Mouse (Mus musculus) erythroblast, adult 5-6 weeks (primary cell): Measurements from ENCODE around the gene Vmn2r115. TPM values are rescaled to one million over a fixed set of nuclear protein-coding genes. Genes with fewer than 3 reads are reported as not detected.
"Not testable (repeated sequence)": the region's sequence is repeated elsewhere in the genome, so short reads cannot be mapped to it uniquely, and the experiment has no call there.

ENCODE experiments used
- ATAC-seq: replicated peaks from 2 replicates; pipeline ENCODE4 v1.8.0; 2016; ENCODE audit warnings: moderate number of reproducible peaks, mild to moderate bottlenecking, moderate TSS enrichment, inconsistent platforms; ENCODE audit not compliant: poor library complexity, low FRiP score, severe bottlenecking
- total RNA-seq, 2 experiments: library from RNA; stranded (forward) in 1 of 2; stranded (reverse) in 1 of 2; fragments of 150-400 nt in 1 of 2; fragments of 200-764, 138-1000 nt in 1 of 2; gene quantifications; 2 replicates each; pipeline versions ENCODE4 v1.2.3 to v1.2.4; 2015 to 2017; ENCODE audit warnings: low replicate concordance in 2 of 2

Vmn2r115 gene
- total RNA-seq (2015; ENCODE audit: low replicate concordance) (not detected in 2 replicates), total RNA-seq (2017; ENCODE audit: low replicate concordance) (not detected in 2 replicates)

DNA sequence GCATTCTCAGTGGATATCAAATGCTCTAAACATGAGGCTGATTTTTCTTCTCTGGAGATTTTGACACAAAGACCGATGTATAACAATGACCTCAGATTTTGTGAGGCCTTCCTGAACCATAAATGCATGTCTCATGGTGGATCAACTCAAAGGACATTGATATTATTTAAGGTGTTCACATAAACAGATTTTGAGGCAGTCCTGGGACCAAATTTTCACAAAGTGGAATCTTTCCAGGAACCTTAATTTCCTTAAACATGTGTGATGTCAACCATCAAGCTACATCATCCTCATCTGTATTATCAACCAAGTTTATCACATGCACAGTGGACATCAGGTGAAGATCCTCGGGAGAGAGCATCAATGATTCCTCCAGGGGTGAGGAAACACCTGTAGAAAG, at the start of gene Vmn2r115:
TSS of gene Vmn2r115 (plus strand) at position 301 of the 400 bp plus-strand sequence.
- not testable (repeated sequence) for ATAC-seq

DNA sequence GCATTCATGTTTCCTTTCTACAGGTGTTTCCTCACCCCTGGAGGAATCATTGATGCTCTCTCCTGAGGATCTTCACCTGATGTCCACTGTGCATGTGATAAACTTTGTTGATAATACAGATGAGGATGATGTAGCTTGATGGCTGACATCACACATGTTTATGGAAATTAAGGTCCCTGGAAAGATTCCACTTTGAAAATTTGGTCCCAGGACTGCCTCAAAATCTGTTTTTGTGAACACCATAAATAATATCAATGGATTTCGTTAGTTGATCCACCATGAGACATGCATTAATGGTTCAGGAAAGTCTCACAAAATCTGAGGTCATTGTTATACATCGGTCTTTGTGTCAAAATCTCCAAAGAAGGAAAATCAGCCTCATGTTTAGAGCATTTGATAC, 31.1 kb upstream of the Vmn2r115 start, which contains the start of gene Vmn2r114:
TSS of gene Vmn2r114 (minus strand) at position 101 of the 400 bp plus-strand sequence.
- ATAC-seq = not testable (repeated sequence)

DNA sequence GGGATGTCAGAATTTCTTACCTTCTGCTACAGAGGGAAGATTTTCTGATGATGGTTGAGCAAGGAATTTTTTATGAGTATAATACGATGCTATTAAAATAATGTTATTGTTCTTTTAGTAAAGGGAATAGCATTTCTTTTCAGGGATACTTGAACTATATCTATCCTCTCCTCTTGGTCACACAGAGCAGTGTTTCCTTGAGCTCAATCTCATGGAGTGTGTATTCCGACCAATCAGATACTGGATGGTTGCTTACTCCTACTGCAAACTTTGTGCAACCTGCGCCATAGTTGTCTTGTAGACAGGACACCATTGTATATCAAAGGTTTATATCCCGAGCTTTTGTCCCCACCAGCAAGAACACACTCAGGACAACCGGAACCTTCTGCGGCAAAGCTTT, 12.9 kb upstream of the Vmn2r115 start:
- no peak for ATAC-seq

- no peak for ATAC-seq
Observed at GRCm38 (mm10) chr17:23351644-23352043, 8.1 kb downstream of the Vmn2r115 start.

DNA sequence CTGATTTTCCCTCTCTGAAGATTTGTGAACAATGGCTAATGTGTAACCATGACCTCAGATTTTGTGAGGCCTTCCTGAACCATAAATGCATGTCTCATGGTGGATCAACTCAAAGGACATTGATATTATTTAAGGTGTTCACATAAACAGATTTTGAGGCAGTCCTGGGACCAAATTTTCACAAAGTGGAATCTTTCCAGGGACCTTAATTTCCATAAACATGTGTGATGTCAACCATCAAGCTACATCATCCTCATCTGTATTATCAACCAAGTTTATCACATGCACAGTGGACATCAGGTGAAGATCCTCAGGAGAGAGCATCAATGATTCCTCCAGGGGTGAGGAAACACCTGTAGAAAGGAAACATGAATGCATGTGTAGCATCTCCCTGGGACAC, 40.8 kb downstream of the Vmn2r115 start, which contains the start of gene Vmn2r116:
TSS of gene Vmn2r116 (plus strand) at position 301 of the 400 bp plus-strand sequence.
- ATAC-seq = not testable (repeated sequence)

Other genes with a start within 250 kb of the Vmn2r115 start
- 3.3 and 8.3 TPM in 2 replicates for gene Zfp40, start 150.5 kb upstream of the Vmn2r115 start, total RNA-seq (2015; ENCODE audit: low replicate concordance)
- 1.1 and 2.4 TPM in 2 replicates for gene Zfp40, start 150.5 kb upstream of the Vmn2r115 start, total RNA-seq (2017; ENCODE audit: low replicate concordance)
- gene Vmn2r114, start 31.2 kb upstream of the Vmn2r115 start, total RNA-seq (2015; ENCODE audit: low replicate concordance) = not detected in 2 replicates
- not detected in 2 replicates for gene Vmn2r114, start 31.2 kb upstream of the Vmn2r115 start, total RNA-seq (2017; ENCODE audit: low replicate concordance)
- not detected in 2 replicates for gene Vmn2r116, start 40.9 kb downstream of the Vmn2r115 start, total RNA-seq (2015; ENCODE audit: low replicate concordance)
- gene Vmn2r116, start 40.9 kb downstream of the Vmn2r115 start, total RNA-seq (2017; ENCODE audit: low replicate concordance) = not detected in 2 replicates
- not detected in 2 replicates for gene Vmn2r117, start 136.0 kb downstream of the Vmn2r115 start, total RNA-seq (2015; ENCODE audit: low replicate concordance)
- gene Vmn2r117, start 136.0 kb downstream of the Vmn2r115 start, total RNA-seq (2017; ENCODE audit: low replicate concordance) = not detected in 2 replicates
- 1.7 and 2.5 TPM in 2 replicates for gene Zfp213, start 220.5 kb downstream of the Vmn2r115 start, total RNA-seq (2015; ENCODE audit: low replicate concordance)
- gene Zfp213, start 220.5 kb downstream of the Vmn2r115 start, total RNA-seq (2017; ENCODE audit: low replicate concordance) = 0.34 and 2.5 TPM in 2 replicates